Mouse (Mus musculus) forebrain, embryonic 11.5 days (tissue): ENCODE measurements around the gene Slc25a1. TPM values are rescaled to one million over a fixed set of nuclear protein-coding genes. Genes with fewer than 3 reads are reported as not detected.

Experiments
- ATAC-seq: fragments of 200-750 bp; cut with Nextera tagmentation; replicated peaks from 2 replicates; pipeline ENCODE4 v1.8.0; 2017; ENCODE audit warnings: moderate TSS enrichment; ENCODE audit not compliant: low FRiP score
- DNase-seq: peaks from one replicate; pipeline ENCODE4 v3.0.0-alpha.2; 2017; ENCODE audit warnings: low spot score
- H3K27ac ChIP-seq: fragments of 300-500 bp; sonication (generic); 2 replicates; pipeline ENCODE4 v1.5.1; 2014; ENCODE audit warnings: low read depth, low read length
- H3K27me3 ChIP-seq: fragments of 300-500 bp; sonication (generic); 2 replicates; pipeline ENCODE4 v1.6.1; 2014; ENCODE audit warnings: mild to moderate bottlenecking, low read length, mixed read lengths; ENCODE audit not compliant: control insufficient read depth, insufficient read depth
- H3K36me3 ChIP-seq: fragments of 300-500 bp; sonication (generic); 2 replicates; pipeline ENCODE4 v1.6.1; 2014; ENCODE audit warnings: mild to moderate bottlenecking, low read length, moderate library complexity, mixed read lengths; ENCODE audit not compliant: control insufficient read depth, insufficient read depth
- H3K4me1 ChIP-seq: fragments of 300-500 bp; sonication (generic); replicated peaks from 2 replicates; pipeline ENCODE4 v1.6.1; 2014; ENCODE audit warnings: low read length, mixed read lengths; ENCODE audit not compliant: control insufficient read depth, insufficient read depth
- H3K4me2 ChIP-seq: fragments of 300-500 bp; sonication (generic); 2 replicates; pipeline ENCODE4 v1.6.1; 2014; ENCODE audit warnings: low read depth, mild to moderate bottlenecking, low read length, moderate library complexity, mixed read lengths; ENCODE audit not compliant: severe bottlenecking
- H3K4me3 ChIP-seq: fragments of 300-500 bp; sonication (generic); 2 replicates; pipeline ENCODE4 v1.5.1; 2014; ENCODE audit warnings: low read depth, low read length
- H3K9ac ChIP-seq: fragments of 300-500 bp; sonication (generic); 2 replicates; pipeline ENCODE4 v1.6.1; 2014; ENCODE audit warnings: low read length
- H3K9me3 ChIP-seq: fragments of 300-500 bp; sonication (generic); 2 replicates; pipeline ENCODE4 v1.6.1; 2016; ENCODE audit warnings: low read length, mixed read lengths; ENCODE audit not compliant: control insufficient read depth
- WGBS: fragments of 180-500 bp; shearing (Covaris S2); extraction: QIAGEN DNeasy Blood & Tissue Kit; methylation state at CpG from one replicate; pipeline ENCODE4 v1.1.7; 2014; 5-methylcytosine and 5-hydroxymethylcytosine counted together
- polyA plus RNA-seq: library from polyadenylated mRNA; unstranded; fragments of >200 nt; fragmentation: Nextera tagmentation; extraction: Ambion mirVana; gene quantifications from 2 replicates; pipeline ENCODE4 v1.2.1, GENCODE M21; 2014

The Slc25a1 gene
- polyA plus RNA-seq, 1 experiment from 2014 or later = 105 TPM

DNA sequence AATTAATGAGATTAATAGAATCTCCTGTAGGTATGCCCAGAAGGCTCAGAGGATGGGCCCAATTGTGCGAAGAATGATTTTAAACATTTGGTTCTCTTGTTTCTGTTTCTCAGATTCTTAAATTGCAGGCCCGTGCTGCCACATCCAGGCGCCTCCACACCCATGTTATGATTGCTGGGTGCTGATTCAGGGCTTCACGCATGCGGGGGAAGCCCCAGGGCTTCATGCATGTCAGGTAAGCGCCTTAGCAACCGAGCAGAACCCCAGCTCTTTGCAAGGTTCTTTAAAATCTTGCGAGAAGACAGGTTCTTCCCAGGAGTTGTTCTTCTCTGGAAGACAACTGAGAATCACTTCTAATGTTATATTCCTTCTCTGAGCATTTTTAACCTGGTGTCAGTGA is 15.4 kb upstream of the Slc25a1 start:
- H3K9me3 ChIP-seq = no peaks in the 10 kb centered on the region
- no peaks in the 10 kb centered on the region for H3K27me3 ChIP-seq
- H3K9ac ChIP-seq = no peak overlapping the region
- ATAC-seq (no peak), DNase-seq (no peak)
- no peak overlapping the region for H3K4me3 ChIP-seq
- 77% methylated on average over 8 of the region's 8 CpGs for WGBS
- H3K4me1 ChIP-seq = no peaks in the 10 kb centered on the region
- H3K27ac ChIP-seq = no peak overlapping the region
- no peaks in the 10 kb centered on the region for H3K36me3 ChIP-seq
- H3K4me2 ChIP-seq = no peak overlapping the region

DNA sequence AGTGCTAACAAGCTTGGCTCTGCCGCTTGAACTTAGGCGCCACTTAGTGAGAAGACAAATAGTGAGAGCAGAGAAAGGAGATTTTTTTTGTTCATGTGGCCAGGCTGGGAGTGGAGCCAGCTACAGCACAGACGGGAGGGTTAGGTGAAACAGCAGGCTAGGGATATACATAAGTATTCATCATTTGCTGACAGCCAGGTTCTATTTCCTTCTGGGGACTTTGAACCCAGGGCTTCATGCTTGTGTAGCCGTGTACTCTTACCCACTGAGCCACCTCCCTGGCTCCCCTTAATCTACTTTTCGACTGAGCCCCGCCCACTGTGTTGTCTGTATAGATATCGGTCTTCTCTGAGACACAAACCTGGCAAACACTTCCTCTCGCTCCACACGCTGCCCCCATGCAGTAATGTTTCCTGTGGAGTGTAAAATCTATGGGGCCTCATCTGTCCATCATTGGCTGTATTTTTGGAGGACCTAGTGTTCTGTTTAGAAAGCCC is 11.3 kb upstream of the Slc25a1 start:
- Histone ChIP-seq H3K36me3 (no peaks in the 10 kb centered on the region), H3K4me3 (no peak overlapping the region), H3K4me1 (no peaks in the 10 kb centered on the region), H3K9me3 (no peaks in the 10 kb centered on the region), H3K27ac (no peak overlapping the region), H3K4me2 (no peak overlapping the region), H3K27me3 (no peaks in the 10 kb centered on the region; the same call in 1 of the 2 replicates), H3K9ac (no peak overlapping the region)
- 59% methylated on average over 9 of the region's 9 CpGs for WGBS
- ATAC-seq (no peak), DNase-seq (no peak)

DNA sequence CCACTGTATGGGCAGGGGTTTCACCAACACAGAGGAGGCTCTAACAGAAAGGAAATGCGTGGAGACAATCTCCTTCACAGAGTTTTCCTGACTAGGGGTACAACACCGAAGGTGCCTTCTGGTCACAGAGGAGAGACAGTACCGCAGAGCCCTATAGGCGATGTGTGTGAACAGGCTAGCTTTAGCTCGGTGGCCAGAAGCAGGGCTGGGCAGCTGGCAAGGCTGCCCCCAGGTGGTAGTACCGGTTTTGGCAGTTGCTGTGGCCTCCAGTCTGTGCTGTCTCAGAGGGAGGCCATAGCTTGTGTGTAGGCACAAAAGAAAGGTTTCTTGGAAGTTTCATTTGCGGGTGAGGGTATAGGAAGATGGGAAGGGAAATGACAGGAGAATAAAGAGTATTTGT is 10.8 kb upstream of the Slc25a1 start:
- H3K27me3 ChIP-seq = no peaks in the 10 kb centered on the region; the same call in 1 of the 2 replicates
- H3K36me3 ChIP-seq = no peaks in the 10 kb centered on the region
- DNase-seq (peak; percentile 88), ATAC-seq (peak; percentile 67; the same call in 1 of the 2 replicates)
- H3K4me2 ChIP-seq = no peak overlapping the region
- H3K9ac ChIP-seq = no peak overlapping the region
- no peaks in the 10 kb centered on the region for H3K4me1 ChIP-seq
- H3K9me3 ChIP-seq = no peaks in the 10 kb centered on the region
- H3K27ac ChIP-seq = no peak overlapping the region
- WGBS = 10% methylated on average over 7 of the region's 7 CpGs
- H3K4me3 ChIP-seq = no peak overlapping the region

DNA sequence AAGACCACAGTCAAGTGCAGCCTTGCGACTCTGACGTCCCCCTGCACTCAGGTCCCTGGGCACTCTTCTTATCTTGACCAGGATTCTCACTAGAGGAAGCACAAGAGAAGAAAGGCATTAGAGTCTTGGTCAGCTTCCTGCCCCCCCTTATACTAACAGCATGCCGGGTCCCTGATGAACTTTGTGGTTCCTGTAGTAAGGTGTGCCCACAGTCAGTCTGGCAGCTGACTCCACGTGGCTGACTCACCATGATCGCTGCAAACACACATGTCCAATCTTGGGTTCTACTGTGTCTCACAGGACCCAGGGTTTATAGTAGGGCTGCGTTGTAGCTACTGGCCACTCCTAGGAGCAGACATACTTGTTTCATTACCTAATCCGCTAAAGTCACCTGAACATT is 10.2 kb upstream of the Slc25a1 start:
- DNase-seq (no peak), ATAC-seq (no peak)
- Histone ChIP-seq H3K36me3 (no peaks in the 10 kb centered on the region), H3K4me2 (no peak overlapping the region), H3K27ac (no peak overlapping the region), H3K9ac (no peak overlapping the region), H3K4me3 (no peak overlapping the region), H3K4me1 (no peaks in the 10 kb centered on the region), H3K9me3 (no peaks in the 10 kb centered on the region), H3K27me3 (no peaks in the 10 kb centered on the region; the same call in 1 of the 2 replicates)
- 88% methylated on average over 7 of the region's 7 CpGs for WGBS

DNA sequence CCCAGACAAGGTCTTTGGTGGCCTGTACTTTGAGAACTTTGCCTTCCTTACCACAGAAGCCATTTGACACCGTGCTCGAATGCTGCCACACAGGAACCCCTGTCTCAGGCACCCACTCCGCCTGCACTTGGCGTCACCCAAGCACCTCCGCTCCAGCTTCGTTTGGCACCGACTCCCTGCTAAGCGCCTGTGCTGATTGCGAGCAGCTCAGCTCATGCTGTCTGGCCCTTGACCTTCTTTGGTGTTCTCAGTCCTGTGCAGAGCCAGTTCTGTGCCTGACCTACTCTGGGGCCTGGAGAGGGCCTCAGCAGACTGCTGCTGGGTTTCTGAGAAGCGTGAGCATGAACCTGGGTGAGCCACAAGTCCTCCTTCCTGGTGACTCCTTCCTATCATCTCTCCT is 8.8 kb upstream of the Slc25a1 start:
- ATAC-seq = no peak

DNA sequence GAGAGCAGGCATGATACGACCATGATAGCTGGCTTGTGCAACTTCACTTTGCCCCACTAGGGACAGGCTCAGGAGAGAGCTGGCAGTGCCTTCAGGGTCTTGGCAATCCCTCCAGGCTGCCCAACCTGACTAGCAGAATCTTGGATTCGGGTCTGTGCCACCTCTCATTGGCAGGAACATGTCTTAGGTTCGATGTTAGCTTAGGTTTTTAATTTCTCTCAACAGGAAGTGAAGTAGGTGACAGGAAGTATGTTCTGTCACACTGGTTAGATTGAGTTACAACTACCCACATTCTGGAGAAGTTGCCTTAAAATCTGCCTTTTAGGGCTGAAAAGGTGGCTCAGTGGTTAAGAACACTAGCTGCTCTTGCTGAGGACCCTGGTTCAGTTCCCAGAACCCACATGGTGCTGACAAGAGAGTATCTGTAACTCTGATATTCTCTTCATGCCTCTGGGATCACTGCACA is 6.5 kb upstream of the Slc25a1 start:
- H3K4me2 ChIP-seq = no peak overlapping the region
- no peaks in the 10 kb centered on the region for H3K36me3 ChIP-seq
- H3K4me1 ChIP-seq = no peaks in the 10 kb centered on the region
- DNase-seq = no peak
- no peak overlapping the region for H3K4me3 ChIP-seq
- H3K9me3 ChIP-seq = no peaks in the 10 kb centered on the region
- H3K27me3 ChIP-seq = no peaks in the 10 kb centered on the region; the same call in 1 of the 2 replicates
- H3K27ac ChIP-seq = no peak overlapping the region
- no peak for ATAC-seq
- 72% methylated on average over 3 of the region's 3 CpGs for WGBS
- H3K9ac ChIP-seq = no peak overlapping the region

More for the DNA sequence above, 8.8 kb upstream of the Slc25a1 start:
- Histone ChIP-seq H3K36me3 (no peaks in the 10 kb centered on the region), H3K27ac (no peak overlapping the region), H3K27me3 (no peaks in the 10 kb centered on the region; the same call in 1 of the 2 replicates), H3K4me3 (no peak overlapping the region), H3K9ac (no peak overlapping the region), H3K4me2 (no peak overlapping the region), H3K9me3 (no peaks in the 10 kb centered on the region), H3K4me1 (no peaks in the 10 kb centered on the region)
- WGBS = 87% methylated on average over 10 of the region's 10 CpGs
- DNase-seq = no peak

DNA sequence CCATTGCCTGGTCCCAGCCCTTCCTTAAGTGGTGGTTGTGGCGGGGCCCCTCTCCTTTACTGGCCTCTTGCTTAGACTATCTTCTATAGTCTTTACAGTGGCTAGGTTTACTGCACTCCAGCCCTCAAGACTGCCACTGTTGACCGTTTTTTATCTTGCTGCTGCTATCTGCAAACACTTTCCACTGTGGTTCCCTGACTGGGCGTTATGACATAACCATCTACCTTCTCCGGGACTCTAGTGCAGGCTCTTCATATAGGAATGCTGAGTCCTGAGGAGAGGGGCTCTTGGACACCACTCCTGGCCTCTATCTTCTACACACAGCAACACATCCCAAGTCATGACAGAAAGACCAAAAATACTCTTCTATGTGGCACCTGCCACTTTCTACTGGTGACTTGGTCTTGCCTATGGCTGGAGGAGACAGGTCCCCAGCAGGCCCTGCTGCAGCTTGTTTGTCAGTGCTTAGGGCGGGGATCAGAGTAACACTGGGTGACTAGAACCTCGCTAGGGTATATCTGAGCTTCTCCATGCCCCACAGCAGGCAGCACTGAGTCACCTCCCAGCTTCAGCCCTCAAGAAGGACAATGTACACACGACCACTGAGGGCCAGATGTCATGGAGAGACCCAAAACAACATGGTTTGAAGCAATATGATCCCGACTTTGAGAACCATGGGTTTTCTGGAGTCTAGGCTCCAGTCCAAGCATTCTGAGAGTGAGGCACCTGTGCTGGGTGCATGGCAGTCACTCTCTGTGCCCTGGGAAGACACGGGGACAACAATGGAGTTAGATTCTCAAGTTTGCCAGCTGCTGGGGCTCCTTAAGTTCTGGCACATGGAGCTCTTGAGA is 5.8 kb upstream of the Slc25a1 start:
- Histone ChIP-seq H3K4me1 (peaks cover 3% of the 10 kb centered on the region; the same call in 1 of the 2 replicates), H3K4me2 (no peak overlapping the region), H3K9me3 (no peaks in the 10 kb centered on the region), H3K27me3 (no peaks in the 10 kb centered on the region; the same call in 1 of the 2 replicates), H3K4me3 (no peak overlapping the region), H3K27ac (no peak overlapping the region), H3K36me3 (no peaks in the 10 kb centered on the region), H3K9ac (no peak overlapping the region)
- 75% methylated on average over 9 of the region's 9 CpGs for WGBS
- no peak for ATAC-seq
- no peak for DNase-seq

DNA sequence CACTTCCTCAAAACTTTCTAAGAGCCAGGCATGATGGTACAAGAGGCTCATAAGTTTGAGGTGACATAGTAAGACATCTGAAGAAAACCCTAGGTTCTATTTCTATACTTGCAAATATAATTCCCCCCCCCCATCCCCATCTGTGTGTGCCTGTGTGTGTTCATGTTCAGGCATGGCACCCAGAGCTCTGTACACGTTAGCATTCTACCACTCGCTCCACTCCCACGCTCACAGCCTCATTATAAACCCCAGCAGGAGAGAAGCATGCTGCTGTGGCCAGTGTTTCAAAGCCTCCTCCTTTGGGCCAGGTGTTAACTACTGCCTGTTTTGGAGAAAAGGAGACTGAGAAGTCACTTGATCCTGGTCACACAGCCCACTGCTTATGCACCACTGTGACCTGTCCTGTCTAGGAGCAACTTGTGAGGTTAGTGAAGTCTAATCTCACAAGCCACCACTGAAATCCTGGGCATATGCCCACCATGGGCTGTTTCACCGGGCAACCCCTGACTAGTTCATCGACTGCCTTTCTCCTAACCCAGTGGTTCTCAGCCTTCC is 4.0 kb upstream of the Slc25a1 start:
- Histone ChIP-seq H3K27me3 (no peaks in the 10 kb centered on the region; the same call in 1 of the 2 replicates), H3K4me3 (no peak overlapping the region), H3K4me1 (peaks cover 6% of the 10 kb centered on the region), H3K4me2 (no peak overlapping the region), H3K9ac (no peak overlapping the region), H3K36me3 (no peaks in the 10 kb centered on the region), H3K27ac (no peak overlapping the region), H3K9me3 (no peaks in the 10 kb centered on the region)
- DNase-seq (no peak), ATAC-seq (no peak)
- WGBS = 66% methylated on average over 5 of the region's 5 CpGs
